Mouse (Mus musculus) liver, embryonic 14.5 days (tissue): ENCODE data around the gene Chst14. TPM values are rescaled to one million over a fixed set of nuclear protein-coding genes. Genes with fewer than 3 reads are reported as not detected.

Experiments
- ATAC-seq: fragments of 200-750 bp; cut with Nextera tagmentation; 2 replicates; pipeline ENCODE4 v1.8.0; 2017; ENCODE audit warnings: moderate number of reproducible peaks, mild to moderate bottlenecking, moderate library complexity; ENCODE audit not compliant: insufficient read depth
- DNase-seq, 3 experiments: peaks; one replicate each; pipeline ENCODE4 v3.0.0-alpha.2; 2012 to 2013; ENCODE audit warnings: low read depth in 3 of 3, low spot score in 3 of 3
- H3K27ac ChIP-seq: fragments of 300-500 bp; sonication (generic); 2 replicates; pipeline ENCODE4 v1.5.1; 2014; ENCODE audit warnings: moderate library complexity, mild to moderate bottlenecking, control low read depth, inconsistent platforms
- H3K27me3 ChIP-seq: fragments of 300-500 bp; sonication (generic); 2 replicates; pipeline ENCODE4 v1.6.1; 2014; ENCODE audit warnings: mild to moderate bottlenecking, low read length, moderate library complexity; ENCODE audit not compliant: control insufficient read depth, insufficient read depth
- H3K36me3 ChIP-seq: fragments of 300-500 bp; sonication (generic); replicated peaks from 2 replicates; pipeline ENCODE4 v1.6.1; 2014; ENCODE audit warnings: low read depth; ENCODE audit not compliant: control insufficient read depth, insufficient read depth
- H3K4me1 ChIP-seq, 2 experiments: fragments of 200-500 bp in 1 of 2; fragments of 300-500 bp in 1 of 2; sonication (generic) in 1 of 2; replicated peaks; 2 replicates each; pipeline ENCODE4 v1.6.1; 2012 to 2014; ENCODE audit warnings: antibody characterized with exemption in 1 of 2, inconsistent platforms in 1 of 2, low read length in 1 of 2; ENCODE audit not compliant: control insufficient read depth in 2 of 2, insufficient read depth in 2 of 2
- H3K4me2 ChIP-seq: fragments of 300-500 bp; sonication (generic); 2 replicates; pipeline ENCODE4 v1.6.1; 2014; ENCODE audit warnings: low read depth, mild to moderate bottlenecking, control low read depth, moderate library complexity
- H3K4me3 ChIP-seq, 2 experiments: fragments of 200-500 bp in 1 of 2; fragments of 300-500 bp in 1 of 2; sonication (generic) in 1 of 2; 2 replicates each; pipeline ENCODE4 v1.5.1; 2012 to 2014; ENCODE audit warnings: low read depth in 2 of 2, low read length in 2 of 2, mild to moderate bottlenecking in 2 of 2, control low read depth in 1 of 2, inconsistent platforms in 1 of 2, moderate library complexity in 1 of 2; ENCODE audit not compliant: insufficient read depth in 1 of 2
- H3K9ac ChIP-seq: fragments of 300-500 bp; sonication (generic); replicated peaks from 2 replicates; pipeline ENCODE4 v1.6.1; 2014; ENCODE audit warnings: mild to moderate bottlenecking, control low read depth, moderate library complexity
- H3K9me3 ChIP-seq: fragments of 300-500 bp; sonication (generic); 2 replicates; pipeline ENCODE4 v1.6.1; 2016; ENCODE audit warnings: low read length, mixed read lengths; ENCODE audit not compliant: control insufficient read depth
- CTCF ChIP-seq: IDR thresholded peaks from 2 replicates; pipeline ENCODE4 v1.5.1; 2016; ENCODE audit warnings: antibody characterized with exemption, low read depth, control low read depth
- EP300 ChIP-seq: IDR thresholded peaks from 2 replicates; pipeline ENCODE4 v1.6.1; 2016; ENCODE audit warnings: antibody characterized with exemption, low read depth
- WGBS: fragments of 180-500 bp; shearing (Covaris S2); extraction: QIAGEN DNeasy Blood & Tissue Kit; methylation state at CpG from one replicate; pipeline ENCODE4 v1.1.7; 2014; ENCODE audit not compliant: insufficient replicate concordance; 5-methylcytosine and 5-hydroxymethylcytosine counted together
- polyA plus RNA-seq, 2 experiments: library from polyadenylated mRNA; depleted of rRNA in 1 of 2; stranded (reverse) in 1 of 2; unstranded in 1 of 2; fragments of >200 nt; fragmentation: Nextera tagmentation in 1 of 2; extraction: Ambion mirVana in 1 of 2; gene quantifications; 2 replicates each; pipeline versions ENCODE4 v1.2.1 to v1.2.3; 2012 to 2014

Chst14 gene
- polyA plus RNA-seq, 2 experiments: 3.7 to 4.2 TPM

DNA sequence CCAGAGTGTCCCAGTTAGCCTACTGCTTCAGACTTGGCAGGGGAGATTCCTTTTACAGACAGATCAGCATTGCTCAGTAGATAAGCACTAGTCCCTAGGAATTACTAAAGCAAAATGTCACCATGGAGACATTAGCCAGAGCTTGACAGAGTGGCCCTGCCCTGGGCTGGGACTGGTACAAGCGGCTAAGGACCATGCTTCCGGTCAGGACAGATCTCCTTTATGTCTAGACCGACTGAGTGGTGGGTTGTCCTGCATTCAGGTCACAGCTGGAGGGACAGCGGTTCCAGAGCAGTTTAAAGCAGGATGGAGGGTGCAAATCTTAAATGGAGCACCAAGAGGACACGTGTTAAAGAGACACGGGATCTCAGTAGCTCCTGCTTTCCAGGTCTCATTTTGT is 344 bp upstream of the Chst14 start:
- Histone ChIP-seq H3K27me3 (no peaks in the 10 kb centered on the region), H3K9ac (0 out of 2 replicates have a peak overlapping the region, but pooled peaks have one; percentile 10), H3K4me1 (peaks cover 7 to 8% of the 10 kb centered on the region in 2 experiments), H3K27ac (no peak overlapping the region), H3K4me3 (peak overlapping the region; percentile 51 to 79), H3K4me2 (peak overlapping the region; percentile 98), H3K9me3 (no peaks in the 10 kb centered on the region), H3K36me3 (peaks cover 2% of the 10 kb centered on the region; the same call in 1 of the 2 replicates)
- no peak for TF ChIP-seq CTCF
- no peak for TF ChIP-seq EP300
- WGBS: 2% methylated on average over 6 of the region's 6 CpGs
- ATAC-seq: peak; percentile 45
- DNase-seq: no peak

DNA sequence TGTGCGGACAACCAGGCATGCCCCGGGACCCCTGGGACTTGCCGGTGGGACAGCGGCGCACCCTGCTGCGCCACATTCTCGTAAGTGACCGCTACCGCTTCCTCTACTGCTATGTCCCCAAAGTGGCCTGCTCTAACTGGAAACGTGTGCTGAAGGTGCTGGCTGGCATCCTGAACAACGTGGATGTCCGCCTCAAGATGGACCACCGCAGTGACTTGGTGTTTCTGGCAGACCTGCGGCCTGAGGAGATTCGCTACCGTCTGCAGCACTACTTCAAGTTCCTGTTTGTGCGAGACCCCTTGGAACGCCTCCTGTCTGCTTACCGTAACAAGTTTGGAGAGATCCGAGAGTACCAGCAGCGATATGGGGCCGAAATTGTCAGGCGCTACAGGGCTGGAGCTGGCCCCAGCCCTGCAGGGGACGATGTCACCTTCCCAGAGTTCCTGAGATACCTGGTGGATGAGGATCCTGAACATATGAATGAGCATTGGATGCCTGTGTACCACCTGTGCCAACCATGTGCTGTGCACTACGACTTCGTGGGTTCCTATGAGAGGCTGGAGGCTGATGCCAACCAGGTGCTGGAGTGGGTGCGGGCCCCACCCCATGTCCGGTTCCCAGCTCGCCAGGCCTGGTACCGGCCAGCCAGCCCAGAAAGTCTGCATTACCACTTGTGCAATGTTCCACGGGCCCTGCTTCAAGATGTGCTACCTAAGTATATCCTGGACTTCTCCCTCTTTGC is 873 bp downstream of the Chst14 start:
- Histone ChIP-seq H3K27me3 (no peaks in the 10 kb centered on the region), H3K4me1 (peaks cover 7 to 8% of the 10 kb centered on the region in 2 experiments), H3K4me3 (peak overlapping the region; percentile 68 to 79), H3K27ac (no peak overlapping the region), H3K36me3 (no peaks in the 10 kb centered on the region), H3K4me2 (peak overlapping the region; percentile 98), H3K9ac (peak overlapping the region; percentile 74), H3K9me3 (no peaks in the 10 kb centered on the region)
- 26% methylated on average over 31 of the region's 31 CpGs for WGBS
- no peak for ATAC-seq
- TF ChIP-seq EP300: no peak
- TF ChIP-seq CTCF: no peak
- no peak for DNase-seq

DNA sequence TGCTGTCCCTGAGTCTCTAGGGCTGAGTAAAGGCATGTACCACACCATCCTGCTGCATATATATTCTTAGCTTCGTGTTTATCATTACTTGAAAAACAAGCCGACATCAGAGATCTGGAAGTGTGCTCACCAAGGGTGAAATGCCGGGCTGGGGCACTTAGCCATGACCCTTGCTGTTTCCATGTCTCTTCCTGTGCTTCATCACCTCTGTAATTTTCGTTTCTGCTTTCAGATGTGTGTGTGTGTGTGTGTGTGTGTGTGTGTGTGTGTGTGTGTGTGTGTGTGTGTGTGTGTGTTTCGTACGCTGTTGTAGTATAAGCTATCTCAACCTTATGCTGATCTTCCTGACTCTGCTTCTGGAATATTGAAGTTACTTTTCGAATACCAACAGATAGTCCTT is 15.0 kb downstream of the Chst14 start:
- Histone ChIP-seq H3K9me3 (no peaks in the 10 kb centered on the region; the same call in 1 of the 2 replicates), H3K27ac (no peak overlapping the region), H3K27me3 (no peaks in the 10 kb centered on the region; the same call in 1 of the 2 replicates), H3K4me3 (no peak overlapping the region), H3K36me3 (no peaks in the 10 kb centered on the region), H3K9ac (no peak overlapping the region), H3K4me1 (peaks cover 3 to 7% of the 10 kb centered on the region in 2 experiments), H3K4me2 (no peak overlapping the region)
- TF ChIP-seq EP300: no peak
- TF ChIP-seq CTCF: no peak
- ATAC-seq (no peak), DNase-seq (no peak)
- WGBS: 64% methylated on average over 7 of the region's 7 CpGs

DNA sequence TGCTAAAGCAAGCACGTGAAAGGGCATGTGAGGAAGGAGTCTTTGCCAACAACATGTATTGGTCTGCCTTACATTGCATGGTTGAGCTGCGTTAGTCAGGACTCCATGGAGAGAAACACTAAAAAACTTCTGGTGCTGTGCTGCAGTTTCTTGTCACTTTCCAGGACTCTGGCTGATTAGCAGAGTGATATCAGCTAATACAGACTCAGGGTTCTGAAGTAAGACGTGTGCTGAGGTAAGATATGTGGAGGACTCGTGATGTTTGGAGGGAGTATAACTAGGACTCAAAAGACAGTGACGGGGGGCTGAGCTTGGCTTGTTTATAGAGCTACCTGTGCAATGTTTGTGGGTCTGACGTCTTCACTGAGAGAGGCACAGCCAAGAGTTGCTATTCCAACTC is 16.9 kb downstream of the Chst14 start:
- H3K4me2 ChIP-seq: no peak overlapping the region
- TF ChIP-seq CTCF (no peak), EP300 (0 out of 2 replicates have a peak, but pooled peaks have one; percentile 53)
- 56% methylated on average over 6 of the region's 6 CpGs for WGBS
- H3K36me3 ChIP-seq: no peaks in the 10 kb centered on the region
- ATAC-seq: peak; percentile 56; the same call in 1 of the 2 replicates
- no peaks in the 10 kb centered on the region; the same call in 1 of the 2 replicates for H3K27me3 ChIP-seq
- no peak overlapping the region for H3K9ac ChIP-seq
- H3K9me3 ChIP-seq: no peaks in the 10 kb centered on the region; the same call in 1 of the 2 replicates
- no peak for DNase-seq
- H3K27ac ChIP-seq: no peak overlapping the region
- no peak overlapping the region for H3K4me3 ChIP-seq
- H3K4me1 ChIP-seq: 0 out of 4 replicates have a peak, but pooled peaks cover 0 to 3% of the 10 kb centered on the region in 2 experiments

DNA sequence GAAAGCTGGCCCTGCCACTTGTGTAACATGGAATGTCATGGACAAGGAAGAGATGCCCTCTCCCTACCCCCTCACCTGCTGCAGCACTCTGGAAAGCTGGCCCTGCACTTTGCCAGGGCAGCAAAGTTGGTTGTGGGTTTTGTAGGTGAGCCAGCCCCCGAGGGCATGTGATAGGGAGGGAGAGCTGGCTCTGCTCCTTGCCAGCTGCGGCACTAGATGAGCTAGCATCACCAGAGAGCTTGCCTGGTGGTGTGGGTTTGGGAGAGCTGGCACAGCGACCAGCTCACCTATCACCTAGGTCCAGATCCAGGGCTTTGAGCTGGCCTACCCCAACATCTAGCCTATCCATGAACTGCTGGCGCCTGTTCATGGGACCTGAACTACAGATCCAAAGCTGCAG is 22.5 kb downstream of the Chst14 start:
- Histone ChIP-seq H3K27ac (no peak overlapping the region), H3K27me3 (no peaks in the 10 kb centered on the region; the same call in 1 of the 2 replicates), H3K4me1 (peaks cover 2 to 12% of the 10 kb centered on the region in 2 experiments), H3K36me3 (no peaks in the 10 kb centered on the region), H3K4me2 (no peak overlapping the region), H3K9ac (no peak overlapping the region), H3K9me3 (no peaks in the 10 kb centered on the region), H3K4me3 (no peak overlapping the region)
- TF ChIP-seq EP300: no peak
- no peak for TF ChIP-seq CTCF
- ATAC-seq (no peak), DNase-seq (no peak)
- WGBS: 55% methylated on average over 4 of the region's 4 CpGs
